28 mouse cellular contexts compared by ENCODE assay signal in the genomic region with DNA sequence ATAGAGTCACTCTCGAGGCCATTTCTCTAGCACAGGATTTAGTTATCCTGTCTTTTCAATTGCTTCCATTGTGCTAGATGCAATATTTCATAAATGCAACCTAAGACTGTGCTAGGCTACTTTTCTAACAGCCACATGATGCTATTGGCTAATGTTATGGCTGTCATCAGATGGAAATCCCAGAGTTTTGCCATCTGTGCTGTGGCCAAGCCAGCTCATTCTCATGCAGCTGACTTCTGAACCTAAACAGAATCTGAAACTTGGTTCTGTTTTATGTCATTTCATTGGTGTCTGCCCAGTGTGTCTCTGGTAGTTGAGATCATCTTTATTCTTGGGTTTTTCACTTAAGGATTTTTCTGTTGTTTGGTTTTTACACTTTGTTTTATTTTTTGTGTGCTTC.
DNase-seq lines count a peak whose midpoint lies in the region; ATAC-seq and TF ChIP-seq lines count a peak whose summit lies in the region.
"Had no signal": no experiment of that assay in that cellular context is flagged by ENCODE, and none has a peak within 500 bp of the region (broad histone marks: within the 10 kb centered on the region; RNA-seq: fewer than 3 reads in every experiment).

No protein-coding gene starts in this region.

- no peaks in the 10 kb centered on the region for H3K4me1 ChIP-seq in embryonic facial prominence, embryonic 14.5 days (ENCODE audit: control insufficient read depth, insufficient read depth, low read length)
- H3K4me1 ChIP-seq in embryonic facial prominence, embryonic 10.5 days, result peaks cover 2% of the 10 kb centered on the region
- H3K4me1 ChIP-seq in intestine, embryonic 15.5 days (replicated peaks), result no peaks in the 10 kb centered on the region
- H3K4me1 ChIP-seq in intestine, postnatal 0 days (replicated peaks; ENCODE audit: control insufficient read depth, insufficient read depth, low read length), result no peaks in the 10 kb centered on the region
- H3K4me1 ChIP-seq: embryonic facial prominence, embryonic 13.5 days; heart, embryonic 10.5 days; heart, embryonic 13.5 days had no signal

- no peak overlapping the region for H3K27ac ChIP-seq in embryonic facial prominence, embryonic 14.5 days (replicated peaks; ENCODE audit: low read depth, low read length)
- H3K27ac ChIP-seq in embryonic facial prominence, embryonic 10.5 days (replicated peaks), result no peak overlapping the region
- H3K27ac ChIP-seq in intestine, embryonic 15.5 days, result no peak overlapping the region
- no peak overlapping the region for H3K27ac ChIP-seq in intestine, postnatal 0 days (ENCODE audit: low read depth, low read length)
- H3K27ac ChIP-seq: embryonic facial prominence, embryonic 13.5 days; gastrocnemius, adult 2 months; heart, adult 2 months; heart, embryonic 10.5 days; heart, embryonic 13.5 days; hindbrain, embryonic 14.5 days; hindbrain, postnatal 0 days had no signal

- no peak for TF ChIP-seq CTCF in intestine, postnatal 0 days (IDR thresholded peaks at IDR 0.05; ENCODE audit: low read depth)

- peak; percentile 12 for DNase-seq in embryonic facial prominence, embryonic 14.5 days (ENCODE audit: low spot score)
- no peak for DNase-seq in embryonic facial prominence, embryonic 10.5 days (ENCODE audit: low spot score)
- DNase-seq in 3T3-L1 (ENCODE audit: low read depth, low spot score), result peak; percentile 35
- DNase-seq in adipocyte (ENCODE audit: low spot score), result peak; percentile 60
- no peak for DNase-seq in cerebellum, adult 11-12 months
- DNase-seq in layer of hippocampus, postnatal 36 days, result no peak
- DNase-seq: adrenal gland, postnatal 10 days; adrenal gland, postnatal 36 days; B cell, adult 2 months; cerebellum, adult 2 months; cerebellum, adult 9-11 months; cerebellum, postnatal 25 days; forebrain, postnatal 0 days; gastrocnemius, adult 2 months; gastrocnemius, postnatal 14 days; heart, adult 2 months; heart, postnatal 14 days; heart, postnatal 4 days had no signal

- ATAC-seq in embryonic facial prominence, embryonic 14.5 days (ENCODE audit: low read depth), result no peak
- ATAC-seq in intestine, embryonic 15.5 days, result peak; percentile 47; the same call in 1 of the 2 replicates
- ATAC-seq in intestine, postnatal 0 days, result no peak
- ATAC-seq: activated CD4-positive, CD25-positive, alpha-beta regulatory T cell, adult 4 months; forebrain, embryonic 14.5 days; forebrain, postnatal 0 days; hindbrain, postnatal 0 days; inflammation-experienced regulatory T-cells, adult 6 months had no signal

- no peaks in the 10 kb centered on the region for H3K36me3 ChIP-seq in embryonic facial prominence, embryonic 14.5 days (ENCODE audit: control insufficient read depth, insufficient read depth, low read length)
- H3K36me3 ChIP-seq in embryonic facial prominence, embryonic 10.5 days (replicated peaks), result no peaks in the 10 kb centered on the region
- H3K36me3 ChIP-seq in intestine, embryonic 15.5 days, result no peaks in the 10 kb centered on the region
- H3K36me3 ChIP-seq in intestine, postnatal 0 days (ENCODE audit: control insufficient read depth, insufficient read depth), result no peaks in the 10 kb centered on the region
- H3K36me3 ChIP-seq: embryonic facial prominence, embryonic 13.5 days; heart, embryonic 10.5 days; heart, embryonic 13.5 days had no signal

- H3K9ac ChIP-seq in embryonic facial prominence, embryonic 14.5 days (ENCODE audit: low read depth, low read length), result no peak overlapping the region
- H3K9ac ChIP-seq in intestine, embryonic 15.5 days, result no peak overlapping the region
- no peak overlapping the region for H3K9ac ChIP-seq in intestine, postnatal 0 days (ENCODE audit: low read depth, low read length)
- H3K9ac ChIP-seq: embryonic facial prominence, embryonic 13.5 days; forebrain, postnatal 0 days; heart, embryonic 13.5 days; hindbrain, embryonic 14.5 days had no signal

- WGBS in embryonic facial prominence, embryonic 14.5 days, result 74% methylated on average over 1 of the region's 1 CpGs
- 69% methylated on average over 1 of the region's 1 CpGs for WGBS in embryonic facial prominence, embryonic 10.5 days
- 33% methylated on average over 1 of the region's 1 CpGs for WGBS in intestine, embryonic 15.5 days
- WGBS in intestine, postnatal 0 days, result 61% methylated on average over 1 of the region's 1 CpGs

- no peak overlapping the region for H3K4me3 ChIP-seq in embryonic facial prominence, embryonic 14.5 days (ENCODE audit: low read depth, low read length)
- no peak overlapping the region for H3K4me3 ChIP-seq in embryonic facial prominence, embryonic 10.5 days
- no peak overlapping the region for H3K4me3 ChIP-seq in intestine, embryonic 15.5 days (replicated peaks)
- H3K4me3 ChIP-seq in intestine, postnatal 0 days (ENCODE audit: low read depth, low read length), result no peak overlapping the region
- H3K4me3 ChIP-seq: embryonic facial prominence, embryonic 13.5 days; gastrocnemius, adult 2 months; heart, adult 2 months; heart, embryonic 10.5 days; heart, embryonic 13.5 days had no signal

- H3K4me2 ChIP-seq in embryonic facial prominence, embryonic 14.5 days (ENCODE audit: low read depth, low read length), result no peak overlapping the region
- no peak overlapping the region for H3K4me2 ChIP-seq in intestine, embryonic 15.5 days (replicated peaks)
- no peak overlapping the region for H3K4me2 ChIP-seq in intestine, postnatal 0 days (replicated peaks; ENCODE audit: low read depth)
- H3K4me2 ChIP-seq: embryonic facial prominence, embryonic 13.5 days; heart, embryonic 13.5 days; hindbrain, embryonic 14.5 days had no signal

- H3K9me3 ChIP-seq in embryonic facial prominence, embryonic 14.5 days (ENCODE audit: control insufficient read depth, low read length), result no peaks in the 10 kb centered on the region
- no peaks in the 10 kb centered on the region for H3K9me3 ChIP-seq in embryonic facial prominence, embryonic 10.5 days
- no peaks in the 10 kb centered on the region for H3K9me3 ChIP-seq in intestine, embryonic 15.5 days
- no peaks in the 10 kb centered on the region for H3K9me3 ChIP-seq in intestine, postnatal 0 days (ENCODE audit: control insufficient read depth)
- H3K9me3 ChIP-seq: embryonic facial prominence, embryonic 13.5 days; heart, embryonic 10.5 days; heart, embryonic 13.5 days had no signal

- no peaks in the 10 kb centered on the region for H3K27me3 ChIP-seq in embryonic facial prominence, embryonic 14.5 days (replicated peaks; ENCODE audit: control insufficient read depth, insufficient read depth, low read length)
- no peaks in the 10 kb centered on the region for H3K27me3 ChIP-seq in embryonic facial prominence, embryonic 10.5 days (replicated peaks; ENCODE audit: low read depth, poor library complexity, severe bottlenecking)
- H3K27me3 ChIP-seq in intestine, embryonic 15.5 days (replicated peaks), result no peaks in the 10 kb centered on the region
- no peaks in the 10 kb centered on the region for H3K27me3 ChIP-seq in intestine, postnatal 0 days (replicated peaks; ENCODE audit: control insufficient read depth, insufficient read depth, low read length)
- H3K27me3 ChIP-seq: embryonic facial prominence, embryonic 13.5 days; heart, embryonic 13.5 days had no signal

Comparison
In these comparisons a context has a peak if more than half of its experiments do, and no peak if none do; other contexts are left out.
1. DNase-seq: peak in embryonic facial prominence, embryonic 14.5 days (single experiment), 3T3-L1 (single experiment) and adipocyte (single experiment); none in embryonic facial prominence, embryonic 10.5 days (single experiment), cerebellum, adult 11-12 months (single experiment) and layer of hippocampus, postnatal 36 days (0 of 2).